Mouse (Mus musculus) MEL (cell line): ENCODE measurements around the gene Slco3a1. TPM values are rescaled to one million over a fixed set of nuclear protein-coding genes. Genes with fewer than 3 reads are reported as not detected.

Source experiments
- DNase-seq: peaks from one replicate; pipeline ENCODE4 v3.0.0; 2011; ENCODE audit warnings: low read depth, low spot score
- H3K27ac ChIP-seq: 2 replicates; pipeline ENCODE4 v1.5.1; 2012; ENCODE audit warnings: low read depth, mild to moderate bottlenecking, control low read depth, low read length, moderate library complexity; ENCODE audit not compliant: control insufficient read depth
- H3K27me3 ChIP-seq, 2 experiments: fragments of 150-350 bp in 1 of 2; sonication (generic) in 1 of 2; 2 replicates each; pipeline ENCODE4 v1.6.1; 2012; ENCODE audit warnings: low read length in 2 of 2, mild to moderate bottlenecking in 2 of 2, improper control_type of control experiment in 1 of 2, moderate library complexity in 1 of 2; ENCODE audit not compliant: insufficient read depth in 2 of 2, control insufficient read depth in 1 of 2
- H3K36me3 ChIP-seq, 2 experiments: 2 replicates each; pipeline ENCODE4 v1.6.1; 2012 to 2014; ENCODE audit warnings: low read length in 2 of 2, improper control_type of control experiment in 1 of 2, inconsistent platforms in 1 of 2, mild to moderate bottlenecking in 1 of 2; ENCODE audit not compliant: insufficient read depth in 2 of 2, control insufficient read depth in 1 of 2
- H3K4me1 ChIP-seq, 2 experiments: fragments of 150-350 bp in 1 of 2; sonication (generic) in 1 of 2; 2 replicates each; pipeline ENCODE4 v1.6.1; 2012; ENCODE audit warnings: low read length in 2 of 2, improper control_type of control experiment in 1 of 2, mild to moderate bottlenecking in 1 of 2; ENCODE audit not compliant: insufficient read depth in 2 of 2, control insufficient read depth in 1 of 2
- H3K4me3 ChIP-seq, 2 experiments: fragments of 150-350 bp in 1 of 2; sonication (generic) in 1 of 2; 2 replicates each; pipeline ENCODE4 v1.5.1; 2012; ENCODE audit warnings: low read depth in 2 of 2, low read length in 2 of 2, mild to moderate bottlenecking in 2 of 2, moderate library complexity in 2 of 2, control low read depth in 1 of 2, improper control_type of control experiment in 1 of 2; ENCODE audit not compliant: control insufficient read depth in 1 of 2, insufficient read depth in 1 of 2
- H3K79me2 ChIP-seq: 2 replicates; pipeline ENCODE4 v1.6.1; 2012; ENCODE audit warnings: mild to moderate bottlenecking, low read length, moderate library complexity; ENCODE audit not compliant: control insufficient read depth, poor library complexity, insufficient read depth
- H3K9ac ChIP-seq: 2 replicates; pipeline ENCODE4 v1.6.1; 2012; ENCODE audit warnings: low read depth, mild to moderate bottlenecking, control low read depth, low read length, moderate library complexity; ENCODE audit not compliant: control insufficient read depth, poor library complexity, severe bottlenecking
- H3K9me3 ChIP-seq: fragments of 150-350 bp; sonication (generic); replicated peaks from 2 replicates; pipeline ENCODE4 v1.6.1; 2012; ENCODE audit warnings: mild to moderate bottlenecking, low read length, improper control_type of control experiment, moderate library complexity; ENCODE audit not compliant: insufficient read depth
- BHLHE40 ChIP-seq: IDR thresholded peaks from 2 replicates; pipeline ENCODE4 v1.6.1; 2012; ENCODE audit warnings: low read depth, mild to moderate bottlenecking, inconsistent platforms, low read length, improper control_type of control experiment, borderline replicate concordance
- CHD2 ChIP-seq: IDR thresholded peaks from 2 replicates; pipeline ENCODE4 v1.6.1; 2011; ENCODE audit warnings: low read length, improper control_type of control experiment
- E2F4 ChIP-seq: IDR thresholded peaks from 2 replicates; pipeline ENCODE4 v1.6.1; 2011; ENCODE audit warnings: low read depth, low read length, improper control_type of control experiment, borderline replicate concordance
- EP300 ChIP-seq, 2 experiments: IDR thresholded peaks; 2 replicates each; pipeline ENCODE4 v1.6.1; 2011; ENCODE audit warnings: improper control_type of control experiment in 2 of 2, low read length in 2 of 2, low read depth in 1 of 2, mild to moderate bottlenecking in 1 of 2
- ETS1 ChIP-seq: IDR thresholded peaks from 2 replicates; pipeline ENCODE4 v1.6.1; 2012; ENCODE audit warnings: low read depth, mild to moderate bottlenecking, inconsistent platforms, low read length, improper control_type of control experiment, moderate library complexity
- GATA1 ChIP-seq: IDR thresholded peaks from 2 replicates; pipeline ENCODE4 v1.6.1; 2011; ENCODE audit warnings: low read depth, low read length, improper control_type of control experiment
- KAT2A ChIP-seq: conservative IDR thresholded peaks from 2 replicates; pipeline ENCODE4 v1.6.1; 2012; ENCODE audit warnings: low read depth, low read length, improper control_type of control experiment, inconsistent platforms
- MAFK ChIP-seq: IDR thresholded peaks from 2 replicates; pipeline ENCODE4 v1.6.1; 2011; ENCODE audit warnings: low read depth, mild to moderate bottlenecking, low read length, improper control_type of control experiment, borderline replicate concordance
- MAZ ChIP-seq: IDR thresholded peaks from 2 replicates; pipeline ENCODE4 v1.6.1; 2012; ENCODE audit warnings: low read depth, mild to moderate bottlenecking, inconsistent platforms, low read length, improper control_type of control experiment
- MEF2A ChIP-seq: IDR thresholded peaks from 2 replicates; pipeline ENCODE4 v1.6.1; 2014; ENCODE audit warnings: low read depth, mild to moderate bottlenecking, inconsistent platforms, low read length, improper control_type of control experiment; ENCODE audit not compliant: poor library complexity, insufficient replicate concordance, severe bottlenecking; ENCODE audit errors: extremely low read depth
- MYB ChIP-seq: IDR thresholded peaks from 2 replicates; pipeline ENCODE4 v1.6.1; 2011; ENCODE audit warnings: mild to moderate bottlenecking, low read depth, low read length, improper control_type of control experiment
- MYC ChIP-seq: IDR thresholded peaks from 2 replicates; pipeline ENCODE4 v1.6.1; 2011; ENCODE audit warnings: low read depth, mild to moderate bottlenecking, low read length, improper control_type of control experiment, moderate library complexity
- POLR2A ChIP-seq, 2 experiments: IDR thresholded peaks; 2 replicates each; pipeline ENCODE4 v1.6.1; 2011 to 2012; ENCODE audit warnings: low read length in 2 of 2, mild to moderate bottlenecking in 2 of 2, control low read depth in 1 of 2, improper control_type of control experiment in 1 of 2, low read depth in 1 of 2, moderate library complexity in 1 of 2; ENCODE audit not compliant: control insufficient read depth in 1 of 2, insufficient read depth in 1 of 2, poor library complexity in 1 of 2
- POLR2AphosphoS5 ChIP-seq: IDR thresholded peaks from 2 replicates; pipeline ENCODE4 v1.6.1; 2012; ENCODE audit warnings: low read depth, borderline replicate concordance, mild to moderate bottlenecking, inconsistent platforms, low read length, moderate library complexity, mixed read lengths
- RAD21 ChIP-seq: IDR thresholded peaks from 2 replicates; pipeline ENCODE4 v1.6.1; 2011; ENCODE audit warnings: mild to moderate bottlenecking, low read depth, low read length, improper control_type of control experiment
- SIN3A ChIP-seq: IDR thresholded peaks from 2 replicates; pipeline ENCODE4 v1.6.1; 2012; ENCODE audit warnings: low read length, improper control_type of control experiment, inconsistent platforms
- SMC3 ChIP-seq: IDR thresholded peaks from 2 replicates; pipeline ENCODE4 v1.6.1; 2011; ENCODE audit warnings: low read depth, low read length, improper control_type of control experiment
- TAL1 ChIP-seq: IDR thresholded peaks from 2 replicates; pipeline ENCODE4 v1.6.1; 2012; ENCODE audit warnings: mild to moderate bottlenecking, inconsistent platforms, low read length, moderate library complexity, mixed read lengths
- TBP ChIP-seq: IDR thresholded peaks from 2 replicates; pipeline ENCODE4 v1.8.0; 2011; ENCODE audit warnings: low read depth, low read length, improper control_type of control experiment
- TCF12 ChIP-seq: IDR thresholded peaks from 2 replicates; pipeline ENCODE4 v1.6.1; 2014; ENCODE audit warnings: low read depth, mild to moderate bottlenecking, inconsistent platforms, low read length, improper control_type of control experiment, moderate library complexity
- UBTF ChIP-seq: IDR thresholded peaks from 2 replicates; pipeline ENCODE4 v1.6.1; 2012; ENCODE audit warnings: low read depth, mild to moderate bottlenecking, inconsistent platforms, low read length, improper control_type of control experiment, moderate library complexity, borderline replicate concordance; ENCODE audit not compliant: insufficient read depth
- USF2 ChIP-seq, 2 experiments: IDR thresholded peaks; 2 replicates each; pipeline ENCODE4 v1.6.1; 2011 to 2012; ENCODE audit warnings: improper control_type of control experiment in 2 of 2, low read length in 2 of 2, borderline replicate concordance in 1 of 2, inconsistent platforms in 1 of 2, low read depth in 1 of 2, mild to moderate bottlenecking in 1 of 2; ENCODE audit not compliant: insufficient read depth in 1 of 2
- ZKSCAN1 ChIP-seq: IDR thresholded peaks from 2 replicates; pipeline ENCODE4 v1.6.1; 2012; ENCODE audit warnings: low read depth, mild to moderate bottlenecking, inconsistent platforms, low read length, improper control_type of control experiment, moderate library complexity
- ZMIZ1 ChIP-seq: IDR thresholded peaks from 2 replicates; pipeline ENCODE4 v1.6.1; 2012; ENCODE audit warnings: low read depth, mild to moderate bottlenecking, inconsistent platforms, low read length, improper control_type of control experiment, moderate library complexity
- polyA plus RNA-seq, 2 experiments: library from polyadenylated mRNA; stranded (reverse) in 1 of 2; unstranded in 1 of 2; fragments of >175 nt in 1 of 2; fragments of >200 nt in 1 of 2; gene quantifications; 2 replicates each; pipeline versions ENCODE4 v1.2.1 to v1.2.4; 2012; ENCODE audit warnings: low replicate concordance in 2 of 2, low read depth in 1 of 2; ENCODE audit not compliant: insufficient read length in 2 of 2, insufficient read depth in 1 of 2, missing spikeins in 1 of 2
- total RNA-seq: library from RNA; depleted of rRNA; stranded (reverse); fragments of 300-350 nt; gene quantifications from 2 replicates; pipeline ENCODE4 v1.2.3, GENCODE M21; 2012

Slco3a1 gene
- total and polyA plus RNA-seq, 3 experiments, result 17.6 to 20.9 TPM; not detected in 1

DNA sequence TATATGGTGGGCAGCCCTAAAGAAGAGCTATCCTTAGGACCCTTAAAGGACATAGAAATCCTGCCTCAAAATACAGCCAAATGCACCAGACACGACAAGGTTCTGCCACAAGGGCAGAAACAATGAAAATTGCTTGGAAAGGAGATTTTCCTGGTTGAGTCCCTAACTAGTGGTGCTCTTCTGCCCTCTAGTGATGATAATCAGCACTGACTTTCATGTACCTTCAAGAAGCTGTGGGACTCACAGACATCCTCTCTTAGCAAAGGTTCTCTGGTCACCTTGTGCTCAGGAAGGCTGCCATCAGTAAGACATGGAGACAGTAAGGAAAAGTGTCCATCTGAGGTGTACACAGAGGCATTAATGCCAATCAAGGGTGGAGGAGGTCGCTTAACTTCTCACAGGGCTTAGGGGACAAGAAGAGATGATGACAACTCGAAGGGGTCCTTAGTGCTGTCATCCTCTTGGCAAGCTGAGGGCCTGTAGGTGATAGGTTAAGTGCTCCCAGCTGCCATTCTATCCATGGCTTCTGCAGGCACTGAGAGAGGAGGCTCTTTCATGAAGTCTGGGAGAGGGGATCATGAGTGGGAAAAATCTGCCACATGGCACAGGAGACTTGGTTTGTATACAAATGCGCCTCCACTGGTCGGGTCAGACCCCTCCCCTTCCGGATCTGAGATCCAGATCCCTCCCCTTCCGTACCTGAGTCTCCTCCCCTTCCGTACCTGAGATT is 199.9 kb downstream of the Slco3a1 start (continued):
- TF ChIP-seq MYB, result no peak
- no peak for TF ChIP-seq MAFK
- TF ChIP-seq POLR2A (IDR thresholded peaks at IDR 0.05; ENCODE audit: control insufficient read depth in 1 of 2, insufficient read depth in 1 of 2, low read depth in 1 of 2, low read length in 2 of 2, poor library complexity in 1 of 2), result no peak

DNA sequence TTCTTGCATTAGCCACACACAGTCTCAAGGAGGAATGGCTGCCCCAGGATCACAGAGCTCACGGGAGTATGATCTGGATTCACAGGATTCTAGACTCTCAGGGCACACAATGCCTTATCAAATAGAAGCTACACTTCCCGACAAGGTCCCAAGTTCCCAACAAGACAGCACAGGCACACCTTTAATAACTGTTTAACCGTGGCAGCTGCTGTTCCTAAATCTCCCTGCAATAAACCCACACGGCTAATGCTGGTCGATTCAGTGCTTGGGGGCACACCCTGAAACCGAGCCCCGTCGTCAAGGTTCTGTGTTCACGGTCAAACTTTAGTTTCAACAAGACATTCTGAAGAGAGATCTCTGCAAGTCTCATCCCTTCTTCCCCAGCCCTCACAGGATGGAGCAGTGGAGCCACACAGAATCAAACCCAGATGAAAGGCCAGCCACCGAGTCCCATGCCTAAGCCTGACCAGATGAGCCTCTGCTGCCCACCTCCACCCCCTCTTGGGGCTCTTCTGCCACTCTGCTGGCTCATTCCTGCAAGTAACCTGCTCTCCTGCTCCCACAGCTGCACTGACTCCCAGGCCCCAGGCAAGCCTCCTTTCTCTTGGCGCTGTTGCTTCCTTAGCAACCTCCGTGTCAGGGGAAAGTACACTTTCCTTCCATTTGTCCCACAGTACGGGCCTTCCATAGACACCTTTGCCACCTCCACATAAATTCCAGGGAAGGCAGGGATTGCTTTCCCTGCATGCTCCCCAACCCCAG is 200.7 kb downstream of the Slco3a1 start:
- Histone ChIP-seq H3K27ac (no peak overlapping the region), H3K79me2 (no peaks in the 10 kb centered on the region), H3K27me3 (no peaks in the 10 kb centered on the region), H3K9ac (no peak overlapping the region), H3K9me3 (no peaks in the 10 kb centered on the region), H3K4me3 (no peak overlapping the region)
- no peak for DNase-seq
- TF ChIP-seq MEF2A (no peak), RAD21 (no peak), BHLHE40 (no peak), MAZ (no peak), E2F4 (no peak), TCF12 (no peak), ETS1 (no peak), CHD2 (no peak)
- TF ChIP-seq, all 39 proteins: peak for 0
- Histone ChIP-seq H3K36me3 (no peaks in the 10 kb centered on the region), H3K4me1 (no peaks in the 10 kb centered on the region)

DNA sequence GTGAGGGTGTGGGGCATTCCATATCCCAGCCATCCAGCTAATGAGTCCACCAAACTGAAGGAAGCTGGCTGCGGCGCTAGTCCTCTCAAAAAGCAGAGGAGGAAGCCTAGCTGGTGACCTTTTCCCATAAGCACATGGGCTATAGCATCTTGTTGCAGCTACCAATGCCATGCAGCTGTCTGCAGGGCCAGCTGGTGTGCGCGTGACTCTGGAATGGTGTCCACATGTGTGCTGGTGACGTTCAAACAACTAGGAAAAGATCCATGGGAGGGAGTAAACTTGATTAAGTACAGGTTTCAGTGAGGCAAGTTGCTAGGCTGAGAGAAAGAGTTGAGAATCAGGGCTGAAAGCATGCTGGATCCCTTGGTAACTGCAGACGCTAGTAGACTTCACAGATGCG is 201.3 kb downstream of the Slco3a1 start:
- Histone ChIP-seq H3K79me2 (no peaks in the 10 kb centered on the region), H3K9ac (no peak overlapping the region), H3K4me3 (no peak overlapping the region), H3K9me3 (no peaks in the 10 kb centered on the region), H3K27ac (no peak overlapping the region), H3K4me1 (no peaks in the 10 kb centered on the region), H3K27me3 (no peaks in the 10 kb centered on the region), H3K36me3 (no peaks in the 10 kb centered on the region)
- no peak for DNase-seq
- TF ChIP-seq TAL1, result no peak
- no peak for TF ChIP-seq SMC3
- no peak for TF ChIP-seq MYC
- no peak for TF ChIP-seq BHLHE40
- TF ChIP-seq USF2 (IDR thresholded peaks at IDR 0.05; ENCODE audit: borderline replicate concordance in 1 of 2, insufficient read depth in 1 of 2, low read depth in 1 of 2, low read length in 2 of 2), result no peak
- no peak for TF ChIP-seq SIN3A
- TF ChIP-seq ZKSCAN1, result no peak
- no peak for TF ChIP-seq RAD21
- no peak for TF ChIP-seq UBTF
- no peak for TF ChIP-seq EP300 (IDR thresholded peaks at IDR 0.05; ENCODE audit: low read depth in 1 of 2, low read length in 2 of 2)
- TF ChIP-seq POLR2AphosphoS5, result no peak
- TF ChIP-seq ZMIZ1, result no peak
- no peak for TF ChIP-seq KAT2A
- TF ChIP-seq TBP, result no peak
- no peak for TF ChIP-seq GATA1
